Mouse (Mus musculus) spleen, postnatal 36 days (tissue): ENCODE results near the gene Pdlim1.

Experiments
- DNase-seq, 2 experiments: peaks; one replicate each; pipeline ENCODE4 v3.0.0; 2022; ENCODE audit warnings: low spot score in 2 of 2, mixed read lengths in 1 of 2

The Pdlim1 gene

GRCm38 (mm10) chr19:40284704-40285103 is 13.1 kb upstream of the Pdlim1 start:
- no peak for DNase-seq

DNA sequence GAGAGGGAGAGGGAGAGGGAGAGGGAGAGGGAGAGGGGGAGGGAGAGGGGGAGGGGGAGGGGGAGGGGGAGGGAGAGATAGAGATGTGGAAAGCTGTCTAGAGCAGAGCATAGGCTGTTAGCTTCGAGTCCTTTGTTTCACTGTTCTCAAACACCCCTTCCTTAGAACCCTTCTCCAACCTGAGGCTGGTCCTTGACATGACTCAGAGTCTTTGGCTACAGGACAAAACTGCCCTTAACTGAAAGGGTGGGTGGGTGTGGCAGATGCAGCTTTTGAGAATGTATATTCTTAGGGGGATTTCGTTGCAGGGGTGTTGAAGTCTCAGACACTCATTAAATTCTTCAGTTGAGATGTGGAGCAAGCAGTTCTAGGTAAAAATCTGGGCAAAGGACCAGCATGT is 11.8 kb upstream of the Pdlim1 start:
- DNase-seq: no peak

DNA sequence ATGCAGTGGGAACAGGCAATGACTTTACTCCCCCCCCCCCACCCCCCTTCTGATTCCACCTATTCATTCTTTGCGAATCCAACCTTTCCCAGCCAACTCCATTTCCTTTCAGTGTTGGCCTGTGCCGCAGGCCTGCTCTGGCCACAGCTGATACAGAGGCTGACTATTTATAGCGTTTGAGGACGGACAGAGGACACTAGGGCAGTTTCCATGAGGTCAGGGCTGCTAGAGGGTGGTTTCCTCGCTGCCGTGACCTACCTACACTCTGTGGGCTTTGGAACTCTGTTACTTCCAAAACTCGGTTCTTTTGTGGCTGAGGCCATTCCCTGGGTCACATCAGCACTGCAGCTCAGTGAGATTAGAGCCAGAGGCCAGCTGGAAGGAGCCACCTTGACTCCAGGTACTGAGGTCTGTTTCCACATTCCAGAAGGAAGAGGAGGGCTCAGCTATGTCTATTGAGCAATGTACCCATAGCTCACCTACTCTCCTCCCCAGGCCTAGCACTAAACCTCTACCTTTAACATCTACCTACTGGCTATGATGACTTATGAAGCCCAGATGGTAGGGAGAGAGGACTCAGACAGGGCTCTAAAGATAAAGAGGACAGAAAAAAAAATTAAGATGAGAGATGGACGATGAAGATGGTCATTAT is 6.9 kb upstream of the Pdlim1 start:
- DNase-seq: no peak

- DNase-seq: no peak
Measured at GRCm38 (mm10) chr19:40277494-40277893, 5.9 kb upstream of the Pdlim1 start.

DNA sequence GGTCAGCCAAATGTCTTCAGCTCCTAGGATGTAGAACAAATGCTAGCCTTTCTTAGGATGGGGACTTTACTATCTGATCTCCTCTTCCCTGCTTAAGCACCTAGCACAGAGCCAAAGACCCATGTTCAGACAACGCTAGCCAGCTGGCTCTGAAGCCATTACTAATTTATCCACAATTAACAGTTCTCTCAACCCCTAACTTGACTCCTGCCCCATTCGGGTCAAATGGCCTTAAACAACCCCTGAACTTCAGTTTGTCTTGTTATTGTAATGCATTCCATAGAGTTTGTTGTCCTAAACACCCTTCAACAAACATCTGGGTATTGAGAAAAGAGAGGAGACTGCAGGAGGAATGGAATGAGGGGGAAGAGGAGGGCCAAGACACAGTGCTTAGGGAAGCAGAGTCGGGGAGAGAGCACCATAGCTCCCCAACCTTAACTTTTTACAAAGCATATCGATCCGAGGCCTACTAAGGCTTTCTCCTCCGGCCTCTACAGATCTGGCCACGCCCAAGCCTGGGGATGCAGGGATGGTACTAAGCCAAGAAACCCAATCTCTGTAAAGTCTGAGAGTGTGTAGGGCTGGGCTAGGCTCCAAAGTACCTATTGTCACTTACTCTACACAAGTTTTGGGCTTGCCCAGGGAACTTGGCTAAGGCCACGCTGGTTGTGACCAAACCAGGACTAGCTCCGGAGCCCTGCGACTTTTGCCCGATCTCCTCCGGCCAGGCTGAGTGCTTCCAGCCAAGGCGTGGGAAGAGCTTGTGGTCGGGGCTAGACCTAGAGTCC is 4.0 kb upstream of the Pdlim1 start:
- no peak for DNase-seq

- no peak for DNase-seq
Measured at GRCm38 (mm10) chr19:40272674-40273073, 1.0 kb upstream of the Pdlim1 start.

DNA sequence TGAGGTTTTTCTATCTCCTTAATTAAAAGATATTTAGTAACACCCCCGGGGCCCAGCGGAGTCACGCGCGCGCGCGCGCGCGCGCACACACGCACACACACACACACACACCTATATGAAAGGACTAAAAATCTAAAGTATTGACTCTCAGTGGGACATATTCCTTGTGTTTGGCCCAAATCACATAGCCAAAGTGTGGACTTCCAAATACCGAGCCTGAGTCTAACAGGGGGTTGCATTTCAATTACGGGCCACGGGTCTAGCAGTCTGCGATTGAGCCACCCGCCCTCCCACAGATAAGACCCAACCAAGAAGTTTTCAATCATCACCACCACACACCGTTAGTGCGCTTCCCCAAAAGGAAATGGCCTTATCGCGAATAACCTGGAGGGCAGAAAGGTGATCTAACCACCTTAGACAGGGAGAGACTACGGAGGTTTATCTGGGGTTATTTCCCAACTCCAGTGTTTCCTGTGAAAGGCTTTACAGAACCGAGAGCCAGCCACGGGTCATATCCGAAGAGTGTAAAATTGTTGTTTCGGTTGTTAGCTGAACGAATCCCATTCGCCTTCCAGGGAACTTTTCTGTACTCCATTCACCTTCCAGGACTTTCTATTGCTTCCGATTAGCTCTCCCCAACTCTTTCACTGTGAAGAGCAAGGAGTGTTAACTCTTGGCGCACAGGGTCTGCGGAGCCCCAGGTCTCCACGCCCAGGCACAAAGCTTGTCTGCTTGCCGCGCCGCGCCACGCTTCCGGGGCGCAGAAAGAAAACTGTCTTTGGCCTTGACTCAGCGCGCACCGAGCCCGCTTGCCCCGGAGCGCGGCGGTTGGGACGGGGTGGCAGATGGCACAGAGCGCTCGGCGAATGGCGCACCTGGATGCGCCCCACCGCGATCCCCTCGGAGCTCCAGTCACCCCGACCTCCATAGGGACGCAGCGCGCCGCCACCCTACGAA is 1.0 kb downstream of the Pdlim1 start:
- DNase-seq: peak; percentile 56 to 57

DNA sequence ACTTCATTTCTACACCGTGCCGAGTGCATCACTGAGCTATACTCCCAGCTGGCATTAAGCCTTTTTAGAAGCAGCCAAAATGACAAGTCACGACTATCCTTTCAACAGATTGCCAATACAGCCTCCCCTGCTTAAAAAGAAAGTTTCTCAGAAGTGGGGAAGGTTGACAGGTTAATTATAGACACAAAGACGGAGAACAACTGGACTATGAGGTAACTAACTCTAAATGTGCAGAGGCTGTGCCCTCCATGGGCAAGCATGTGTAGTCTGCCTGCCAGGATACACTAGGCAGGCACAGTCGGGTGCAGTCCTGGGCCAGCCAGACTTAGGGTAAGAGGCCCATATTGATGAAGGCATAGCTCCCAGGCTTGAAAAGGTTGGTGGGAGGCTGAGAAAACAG is 2.1 kb downstream of the Pdlim1 start:
- DNase-seq: no peak

DNA sequence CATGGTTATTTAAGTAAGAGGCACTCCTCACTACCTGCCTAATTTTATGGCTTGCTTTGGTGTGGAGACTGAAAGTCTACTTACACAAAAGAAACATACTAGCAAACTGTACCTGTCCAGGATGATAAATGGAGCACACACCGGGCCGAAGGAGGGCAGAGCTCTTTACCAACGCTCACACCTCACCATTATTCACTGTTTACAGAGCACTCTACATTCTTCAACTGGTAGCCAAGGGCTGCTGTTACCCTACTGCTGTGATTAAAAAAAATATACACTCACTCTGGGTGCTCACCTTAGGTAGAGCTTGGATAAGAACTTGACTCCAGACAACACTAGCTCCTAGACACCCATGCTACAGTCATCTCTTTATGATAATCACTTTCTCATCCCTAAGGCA is 3.1 kb downstream of the Pdlim1 start:
- no peak for DNase-seq

- DNase-seq: peak; percentile 69 to 70
Measured at GRCm38 (mm10) chr19:40267380-40267779, 4.3 kb downstream of the Pdlim1 start.

DNA sequence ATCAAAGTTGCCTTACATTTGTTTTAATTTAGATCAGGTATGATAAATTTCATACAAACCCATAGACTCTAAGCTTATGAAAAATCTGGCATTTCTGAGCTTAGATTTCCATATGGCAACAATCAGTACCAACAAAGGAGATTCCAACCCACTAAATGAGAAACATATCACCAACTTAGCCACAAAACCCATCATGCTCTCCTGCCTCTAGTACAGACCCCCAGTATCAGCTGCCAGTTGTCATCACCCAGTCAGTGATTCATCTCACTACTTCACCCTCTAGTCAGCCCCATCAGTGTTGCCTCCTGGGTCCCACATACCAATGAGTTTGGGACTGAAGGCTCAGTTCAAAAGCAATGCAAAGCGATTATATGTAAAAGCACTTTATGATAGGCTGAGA is 12.2 kb downstream of the Pdlim1 start:
- no peak for DNase-seq

DNA sequence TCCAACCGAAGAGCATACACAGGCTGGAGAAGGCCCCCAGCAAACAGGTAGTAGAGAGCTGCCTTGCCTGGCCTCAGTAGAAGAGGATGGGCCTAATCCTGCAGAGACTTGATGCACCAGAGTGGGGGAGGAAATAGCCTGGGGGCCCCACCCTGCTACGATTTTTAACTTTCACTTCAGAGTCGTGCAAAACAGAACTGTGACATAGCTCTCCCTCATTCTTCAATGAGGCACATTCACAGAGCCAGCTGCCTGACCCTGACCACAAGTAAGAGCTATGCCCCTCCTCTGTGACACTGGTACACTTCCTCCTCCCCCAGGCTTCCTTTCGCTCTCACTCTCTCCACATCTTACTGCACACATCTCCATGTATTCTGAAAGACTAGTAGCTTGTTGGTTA is 14.2 kb downstream of the Pdlim1 start:
- peak; percentile 75 for DNase-seq

GRCm38 (mm10) chr19:40256376-40257050 is 15.1 kb downstream of the Pdlim1 start:
- DNase-seq: no peak

- no peak for DNase-seq
Measured at GRCm38 (mm10) chr19:40255561-40255960, 16.1 kb downstream of the Pdlim1 start.

DNA sequence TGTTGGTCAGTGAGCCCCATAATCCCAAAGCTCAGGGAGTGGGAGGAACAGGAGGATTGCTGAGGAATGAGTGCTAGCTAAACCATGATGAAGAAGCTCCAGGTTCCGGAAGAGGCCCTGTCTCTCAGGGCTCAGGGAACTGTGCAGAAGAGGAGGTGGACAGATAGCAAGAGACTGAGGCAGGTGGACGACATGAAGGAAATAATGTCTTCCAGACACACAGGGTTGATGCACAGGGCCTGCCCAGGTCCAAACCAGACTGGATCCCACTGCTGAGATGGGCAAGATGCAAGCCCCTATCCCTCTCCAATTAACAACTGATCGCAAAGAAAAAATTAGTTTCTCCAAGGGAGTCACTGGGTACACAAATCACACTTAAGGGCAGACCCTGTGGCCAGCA is 16.9 kb downstream of the Pdlim1 start:
- no peak for DNase-seq

DNA sequence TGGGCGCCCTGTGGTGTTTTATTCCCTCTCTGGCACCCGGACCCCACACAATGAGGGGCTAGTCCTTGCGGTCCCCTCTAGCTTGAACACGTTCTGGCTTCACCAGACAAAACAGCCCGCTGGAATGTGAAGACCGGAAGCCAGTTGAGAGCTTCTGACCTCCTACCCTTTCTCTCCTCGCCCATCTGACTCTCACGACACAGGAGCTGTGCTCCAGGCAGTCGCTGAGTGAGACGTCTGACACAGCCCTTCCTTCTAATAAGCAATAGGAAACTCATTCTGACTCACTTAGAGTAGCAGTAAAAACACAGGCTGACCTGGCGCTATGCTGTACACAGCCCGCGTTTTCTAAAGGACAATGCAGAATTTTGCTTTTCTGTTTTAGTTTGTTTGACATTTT is 17.9 kb downstream of the Pdlim1 start:
- DNase-seq: no peak

DNA sequence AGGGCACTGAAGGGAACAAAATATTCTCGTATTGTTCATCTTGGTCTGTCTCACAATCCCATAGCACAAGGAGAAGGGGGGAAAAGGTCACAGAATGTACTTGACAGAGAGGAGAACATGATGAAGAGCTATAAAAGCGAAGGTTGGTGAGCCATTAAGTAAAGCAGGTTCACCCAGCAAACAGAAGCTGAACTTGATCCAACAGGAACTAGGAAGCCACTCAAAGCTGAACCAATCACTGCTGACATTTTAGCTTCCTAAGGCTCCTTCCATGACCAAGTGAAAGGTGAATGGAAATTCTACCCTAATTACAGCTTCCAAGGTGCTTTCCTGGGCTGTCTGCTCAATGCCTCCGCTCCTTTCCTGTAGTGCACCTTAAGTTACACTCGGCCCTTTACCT is 20.5 kb downstream of the Pdlim1 start:
- no peak for DNase-seq

DNA sequence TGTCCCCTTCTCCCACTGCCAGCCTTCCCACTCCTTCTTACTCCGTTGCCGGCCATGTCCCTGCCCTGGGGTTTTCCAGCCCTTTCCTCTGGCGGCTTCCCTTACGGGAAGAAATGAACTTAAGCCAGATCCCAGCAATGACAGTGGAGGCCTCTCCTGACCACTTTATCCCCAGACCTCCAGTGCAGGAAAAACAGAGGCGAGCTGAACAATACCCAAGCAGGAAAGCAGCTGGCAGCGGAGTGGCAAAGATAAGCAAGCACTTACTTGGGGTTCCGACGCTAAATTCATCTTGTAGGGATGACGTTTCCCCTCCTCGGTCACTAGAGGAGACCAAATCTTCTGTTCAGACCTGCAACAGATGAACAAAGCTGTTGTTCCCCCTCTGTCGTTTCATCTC is 22.3 kb downstream of the Pdlim1 start:
- DNase-seq: no peak

GRCm38 (mm10) chr19:40248476-40248875 is 23.2 kb downstream of the Pdlim1 start:
- DNase-seq: no peak

GRCm38 (mm10) chr19:40247268-40247666 is 24.4 kb downstream of the Pdlim1 start:
- no peak for DNase-seq

DNA sequence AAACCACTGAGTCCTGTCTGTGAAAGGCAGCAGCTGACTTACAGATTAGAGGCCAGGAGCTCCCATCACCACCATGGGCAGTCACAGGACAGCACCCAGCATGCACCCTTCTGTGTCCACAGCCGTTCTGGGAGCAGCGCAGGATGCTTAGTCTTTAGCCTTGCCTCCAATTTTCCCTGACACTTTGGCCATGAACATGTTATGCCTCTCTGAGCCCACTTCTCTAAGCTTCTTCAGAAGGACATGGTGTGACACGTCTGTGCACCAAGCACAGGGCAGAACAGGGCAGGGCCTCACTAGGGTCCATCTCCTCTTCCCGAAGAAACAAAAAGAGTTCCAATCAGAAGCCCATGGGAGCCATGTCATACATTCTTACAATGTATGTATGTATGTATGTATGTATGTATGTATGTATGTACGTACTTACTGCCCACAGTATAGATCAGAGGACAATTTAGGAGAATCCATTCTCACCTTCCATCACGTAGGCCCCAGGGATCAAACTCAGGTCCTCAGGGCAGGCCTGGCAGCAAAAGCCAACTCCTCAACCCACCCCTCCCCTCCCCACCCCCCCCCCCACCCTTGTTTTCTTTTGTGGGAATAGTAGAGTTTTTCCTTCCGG is 24.9 kb downstream of the Pdlim1 start:
- DNase-seq: no peak
